21 mouse cellular contexts compared by ENCODE assay signal in the genomic region with DNA sequence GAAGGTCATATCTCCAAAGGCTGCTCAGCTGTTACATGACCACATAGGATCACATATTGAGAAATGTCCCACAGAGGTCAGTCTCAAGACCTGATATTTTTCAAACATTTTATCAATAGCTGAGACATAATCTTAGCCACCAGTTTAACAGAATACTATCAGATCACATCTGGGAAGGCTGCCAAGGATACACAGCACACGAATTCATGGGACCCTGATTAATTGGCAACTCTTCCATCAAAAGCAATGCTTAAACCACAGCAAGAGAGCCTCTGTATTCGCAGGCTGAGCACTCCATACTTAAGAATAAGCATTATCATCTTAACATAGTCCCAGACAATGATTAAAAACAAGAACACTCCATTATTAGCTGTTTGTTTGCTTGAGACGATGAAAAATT.
DNase-seq lines count a peak whose midpoint lies in the region; ATAC-seq and TF ChIP-seq lines count a peak whose summit lies in the region.
"Had no signal": no experiment of that assay in that cellular context is flagged by ENCODE, and none has a peak within 500 bp of the region (broad histone marks: within the 10 kb centered on the region; RNA-seq: fewer than 3 reads in every experiment).

No protein-coding gene starts in this region.

- H3K36me3 ChIP-seq in midbrain, postnatal 0 days (ENCODE audit: insufficient read depth, low read length) = no peaks in the 10 kb centered on the region
- H3K36me3 ChIP-seq in midbrain, embryonic 15.5 days (replicated peaks) = no peaks in the 10 kb centered on the region
- H3K36me3 ChIP-seq: forebrain, embryonic 12.5 days; heart, embryonic 12.5 days; hindbrain, embryonic 10.5 days; hindbrain, embryonic 15.5 days had no signal

- H3K27me3 ChIP-seq in midbrain, postnatal 0 days (ENCODE audit: insufficient read depth, low read length) = no peaks in the 10 kb centered on the region
- no peaks in the 10 kb centered on the region for H3K27me3 ChIP-seq in midbrain, embryonic 15.5 days (replicated peaks)
- H3K27me3 ChIP-seq: CH12.LX; forebrain, embryonic 12.5 days; heart, embryonic 12.5 days; hindbrain, embryonic 15.5 days had no signal

- intact Hi-C loops in left cerebral cortex, postnatal 4 days (cut with DNase I) = no loop called here
- intact Hi-C loops in left cerebral cortex, postnatal 10 days (cut with DNase I) = no loop called here

- no peaks in the 10 kb centered on the region for H3K4me1 ChIP-seq in midbrain, postnatal 0 days (ENCODE audit: insufficient read depth, low read length)
- H3K4me1 ChIP-seq in midbrain, embryonic 15.5 days = no peaks in the 10 kb centered on the region
- H3K4me1 ChIP-seq: forebrain, embryonic 12.5 days; hindbrain, embryonic 10.5 days; hindbrain, embryonic 15.5 days had no signal

- H3K27ac ChIP-seq in midbrain, postnatal 0 days (ENCODE audit: low read depth, low read length) = no peak overlapping the region
- H3K27ac ChIP-seq in midbrain, embryonic 15.5 days = no peak overlapping the region
- H3K27ac ChIP-seq: forebrain, embryonic 12.5 days; gastrocnemius, adult 2 months; hindbrain, embryonic 10.5 days; hindbrain, embryonic 15.5 days had no signal

- H3K9me3 ChIP-seq in midbrain, postnatal 0 days (ENCODE audit: low read length) = no peaks in the 10 kb centered on the region
- no peaks in the 10 kb centered on the region for H3K9me3 ChIP-seq in midbrain, embryonic 15.5 days
- H3K9me3 ChIP-seq: forebrain, embryonic 12.5 days; heart, embryonic 12.5 days; hindbrain, embryonic 10.5 days; hindbrain, embryonic 15.5 days had no signal

- WGBS in midbrain, postnatal 0 days = 52% methylated on average over 3 of the region's 3 CpGs
- 57% methylated on average over 3 of the region's 3 CpGs for WGBS in midbrain, embryonic 15.5 days

- H3K4me2 ChIP-seq in midbrain, postnatal 0 days (ENCODE audit: low read depth, low read length, poor library complexity, severe bottlenecking) = no peak overlapping the region
- no peak overlapping the region for H3K4me2 ChIP-seq in midbrain, embryonic 15.5 days
- H3K4me2 ChIP-seq: forebrain, embryonic 12.5 days; heart, embryonic 12.5 days; hindbrain, embryonic 15.5 days had no signal

- no peak overlapping the region for H3K4me3 ChIP-seq in midbrain, postnatal 0 days (ENCODE audit: low read depth, low read length)
- H3K4me3 ChIP-seq in midbrain, embryonic 15.5 days = no peak overlapping the region
- H3K4me3 ChIP-seq: forebrain, embryonic 12.5 days; gastrocnemius, adult 2 months; heart, embryonic 12.5 days; hindbrain, embryonic 10.5 days; hindbrain, embryonic 15.5 days had no signal

- no peak overlapping the region for H3K9ac ChIP-seq in midbrain, postnatal 0 days (replicated peaks; ENCODE audit: low read length, poor library complexity, severe bottlenecking)
- H3K9ac ChIP-seq in midbrain, embryonic 15.5 days = no peak overlapping the region
- H3K9ac ChIP-seq: forebrain, embryonic 12.5 days; forebrain, postnatal 0 days; heart, embryonic 12.5 days; hindbrain, embryonic 15.5 days had no signal

- TF ChIP-seq CTCF in midbrain, postnatal 0 days (IDR thresholded peaks at IDR 0.05) = no peak

- peak; percentile 9 to 13 for DNase-seq in cerebellum, postnatal 14 days
- DNase-seq in left cerebral cortex, postnatal 4 days = peak; percentile 10
- DNase-seq in left cerebral cortex, postnatal 10 days (ENCODE audit: extremely low spot score in 1 of 2, low spot score in 2 of 2) = no peak
- peak; percentile 43 for DNase-seq in midbrain, postnatal 0 days (ENCODE audit: low spot score)
- DNase-seq in mesoderm, embryonic 11.5 days (ENCODE audit: low read depth, low spot score) = peak; percentile 2
- DNase-seq in gastrocnemius, adult 18-20 months (ENCODE audit: low spot score) = no peak
- DNase-seq: adrenal gland, adult 2 months; adrenal gland, postnatal 25 days; cerebellum, adult 11 months; cerebellum, adult 8-10 months; forebrain, postnatal 0 days; gastrocnemius, adult 2 months; gastrocnemius, postnatal 25 days had no signal

- no peak for ATAC-seq in cerebellum, adult (ENCODE audit: insufficient number of reproducible peaks, low FRiP score, low TSS enrichment)
- no peak for ATAC-seq in midbrain, postnatal 0 days (ENCODE audit: low FRiP score)
- no peak for ATAC-seq in midbrain, embryonic 15.5 days (replicated peaks)
- ATAC-seq: forebrain, postnatal 0 days; inflammation-experienced regulatory T-cells, adult 6 months had no signal

Comparison
In these comparisons a context has a peak if more than half of its experiments do, and no peak if none do; other contexts are left out.
1. DNase-seq: peak in cerebellum, postnatal 14 days (2 of 2), left cerebral cortex, postnatal 4 days (single experiment), midbrain, postnatal 0 days (single experiment) and mesoderm, embryonic 11.5 days (single experiment); none in left cerebral cortex, postnatal 10 days (0 of 2) and gastrocnemius, adult 18-20 months (single experiment).